Mouse (Mus musculus) retina, adult 2 months (tissue): ENCODE measurements at regions not wholly inside any gene's neighbourhood (a gene's known extent, or its start where the extent isn't known, plus 50 kb on each side); places are given as distances from the start of the nearest gene placed in this dataset.
"Not testable (repeated sequence)": the region's sequence is repeated elsewhere in the genome, so short reads cannot be mapped to it uniquely, and the experiment has no call there.

Experiments
- DNase-seq: peaks from one replicate; pipeline ENCODE4 v3.0.0-alpha.2; 2012; ENCODE audit warnings: low read depth, low spot score

- no peak for DNase-seq
Measured at GRCm38 (mm10) chr10:23733679-23734078, 53.4 kb downstream of the Rps12 start.

GRCm38 (mm10) chr10:23725960-23726714 lies 60.9 kb downstream of the Rps12 start:
- DNase-seq = not testable (repeated sequence)

- no peak for DNase-seq
Measured at GRCm38 (mm10) chr10:23718124-23718523, 69.0 kb downstream of the Rps12 start.

GRCm38 (mm10) chr10:23715511-23715910 lies 71.6 kb downstream of the Rps12 start:
- DNase-seq = no peak

- no peak for DNase-seq
Measured at GRCm38 (mm10) chr10:23715101-23715500, 72.0 kb downstream of the Rps12 start.

- DNase-seq = no peak
Measured at GRCm38 (mm10) chr10:23712691-23713378, 74.2 kb downstream of the Rps12 start.

GRCm38 (mm10) chr10:23711416-23712171 lies 75.5 kb downstream of the Rps12 start:
- no peak for DNase-seq

GRCm38 (mm10) chr10:23710999-23711398 lies 76.1 kb downstream of the Rps12 start:
- no peak for DNase-seq

- DNase-seq = no peak
Measured at GRCm38 (mm10) chr10:23708261-23708660, 78.8 kb downstream of the Rps12 start.

- DNase-seq = no peak
Measured at GRCm38 (mm10) chr10:23707141-23707540, 79.9 kb downstream of the Rps12 start.

- DNase-seq = no peak
Measured at GRCm38 (mm10) chr10:23704048-23704447, 83.0 kb downstream of the Rps12 start.

- DNase-seq = no peak
Measured at GRCm38 (mm10) chr10:23691291-23691690, 95.8 kb downstream of the Rps12 start.

- no peak for DNase-seq
Measured at GRCm38 (mm10) chr10:23686969-23687368, 100.1 kb downstream of the Rps12 start.

GRCm38 (mm10) chr10:23683078-23683477 lies 104.0 kb downstream of the Rps12 start:
- DNase-seq = no peak

- DNase-seq = no peak
Measured at GRCm38 (mm10) chr10:23675911-23676310, 111.2 kb downstream of the Rps12 start.

- DNase-seq = no peak
Measured at GRCm38 (mm10) chr10:23674633-23675515, 112.2 kb downstream of the Rps12 start.

- DNase-seq = no peak
Measured at GRCm38 (mm10) chr10:23672296-23672695, 114.8 kb downstream of the Rps12 start.

- no peak for DNase-seq
Measured at GRCm38 (mm10) chr10:23671494-23671893, 115.6 kb downstream of the Rps12 start.

GRCm38 (mm10) chr10:23665916-23666315 lies 121.2 kb downstream of the Rps12 start:
- DNase-seq = not testable (repeated sequence)

- no peak for DNase-seq
Measured at GRCm38 (mm10) chr10:23626201-23626600, 160.9 kb downstream of the Rps12 start.

GRCm38 (mm10) chr10:23612030-23612429 lies 175.0 kb downstream of the Rps12 start:
- DNase-seq = no peak
